Mouse (Mus musculus): Measurements from ENCODE around the gene Skor1.

- no peak for TF ChIP-seq CTCF (IDR thresholded peaks at IDR 0.05; ENCODE audit: low read depth)
- no peak for TF ChIP-seq EP300 (IDR thresholded peaks at IDR 0.05; ENCODE audit: low read depth)
Observed at GRCm38 (mm10) chr9:63150086-63150800, 1.5 kb upstream of the Skor1 start.
